Mouse (Mus musculus): ENCODE measurements around the gene Fau.
A peak's percentile ranks its signal among the peaks of the same experiment; 100 is the strongest.

DNA sequence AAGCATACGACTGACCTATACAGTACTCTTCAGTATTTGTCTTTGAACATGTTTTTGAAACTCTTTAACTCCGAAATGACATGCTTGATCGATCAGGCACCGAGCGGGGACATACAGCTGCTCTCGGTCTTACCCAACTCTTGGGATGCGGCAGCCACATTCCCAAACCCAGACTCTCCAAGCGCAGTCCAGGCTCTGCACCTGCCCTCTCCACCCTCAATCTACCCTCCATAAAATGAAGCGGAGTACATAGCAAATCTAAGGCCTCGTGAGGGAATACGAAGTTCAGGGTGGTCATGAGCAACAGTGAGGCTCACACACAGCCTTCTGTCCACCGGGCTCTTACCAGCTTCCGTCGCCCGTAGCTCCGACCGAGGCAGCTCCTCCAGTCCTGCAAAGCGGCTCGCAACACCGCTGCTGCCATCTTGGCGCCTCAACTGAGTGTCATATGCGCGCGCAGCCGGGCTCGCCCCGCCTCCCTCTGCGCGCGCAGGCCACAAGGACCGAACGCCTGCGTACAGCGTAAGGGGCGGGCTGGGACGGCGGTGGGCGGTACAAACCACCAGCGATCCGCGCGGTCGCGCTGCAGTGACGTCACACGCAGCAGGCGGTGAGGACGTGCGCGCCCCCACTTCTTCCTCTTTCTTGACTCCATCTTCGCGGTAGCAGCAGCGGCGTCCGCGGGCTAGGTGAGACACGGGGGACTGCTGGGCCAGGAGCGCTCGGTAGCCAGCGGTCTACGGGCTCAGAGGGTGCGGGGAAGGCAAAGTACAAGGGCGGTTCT is at the start of gene Fau, which contains the start of gene Mrpl49:
- TF ChIP-seq POLR2A (IDR thresholded peaks at IDR 0.05; ENCODE audit: control insufficient read depth, extremely low read depth, insufficient read depth, low read length, poor library complexity) (peak; percentile 96), CTCF (IDR thresholded peaks at IDR 0.05; ENCODE audit: borderline replicate concordance, control insufficient read depth, extremely low read depth, insufficient read depth, low read length, poor library complexity) (peak; percentile 70; the same call in 1 of the 2 replicates)

Measured in thymus, adult 2 months (tissue).